Mouse (Mus musculus) kidney, adult 2 months (tissue): ENCODE measurements around the gene Ahctf1.

Experiments used
- CTCF ChIP-seq: fragments of 200-500 bp; conservative IDR thresholded peaks from 2 replicates; pipeline ENCODE4 v1.5.1; 2011; ENCODE audit warnings: low read depth, mild to moderate bottlenecking, control low read depth, low read length, moderate library complexity, mixed read lengths; ENCODE audit not compliant: insufficient read depth, insufficient read length
- POLR2A ChIP-seq: fragments of 200-500 bp; IDR thresholded peaks from one replicate; pipeline ENCODE4 v1.6.1; 2011; ENCODE audit warnings: low read depth, low read length, control low read depth

GRCm38 (mm10) chr1:179843981-179844380 is 40.5 kb upstream of the Ahctf1 start:
- no peak for TF ChIP-seq CTCF
- TF ChIP-seq POLR2A, result no peak
